Mouse (Mus musculus) stomach, embryonic 16.5 days (tissue): ENCODE measurements around the gene Gm21954. TPM values are rescaled to one million over a fixed set of nuclear protein-coding genes. Genes with fewer than 3 reads are reported as not detected.

Experiments
- ATAC-seq: fragments of 200-750 bp; cut with Nextera tagmentation; 2 replicates; pipeline ENCODE4 v1.8.0; 2017; ENCODE audit warnings: moderate number of reproducible peaks, moderate TSS enrichment; ENCODE audit not compliant: insufficient read depth, low FRiP score
- H3K27ac ChIP-seq: fragments of 300-500 bp; sonication (generic); 2 replicates; pipeline ENCODE4 v1.5.1; 2014; ENCODE audit warnings: low read length
- H3K27me3 ChIP-seq: fragments of 300-500 bp; sonication (generic); 2 replicates; pipeline ENCODE4 v1.6.1; 2014; ENCODE audit warnings: low read length, control low read depth, mixed read lengths; ENCODE audit not compliant: control insufficient read depth, insufficient read depth
- H3K36me3 ChIP-seq: fragments of 300-500 bp; sonication (generic); 2 replicates; pipeline ENCODE4 v1.6.1; 2014; ENCODE audit warnings: low read length; ENCODE audit not compliant: control insufficient read depth, insufficient read depth
- H3K4me1 ChIP-seq: fragments of 300-500 bp; sonication (generic); 2 replicates; pipeline ENCODE4 v1.6.1; 2014; ENCODE audit warnings: low read length, control low read depth, mixed read lengths; ENCODE audit not compliant: control insufficient read depth, insufficient read depth
- H3K4me2 ChIP-seq: fragments of 300-500 bp; sonication (generic); 2 replicates; pipeline ENCODE4 v1.6.1; 2014; ENCODE audit warnings: low read depth, low read length, mixed read lengths
- H3K4me3 ChIP-seq: fragments of 300-500 bp; sonication (generic); replicated peaks from 2 replicates; pipeline ENCODE4 v1.5.1; 2014; ENCODE audit warnings: mild to moderate bottlenecking, low read length
- H3K9ac ChIP-seq: fragments of 300-500 bp; sonication (generic); 2 replicates; pipeline ENCODE4 v1.6.1; 2014; ENCODE audit warnings: low read length
- H3K9me3 ChIP-seq: fragments of 300-500 bp; sonication (generic); replicated peaks from 2 replicates; pipeline ENCODE4 v1.6.1; 2016; ENCODE audit warnings: low read length, control low read depth; ENCODE audit not compliant: control insufficient read depth
- WGBS: fragments of 180-500 bp; shearing (Covaris S2); extraction: QIAGEN DNeasy Blood & Tissue Kit; methylation state at CpG from one replicate; pipeline ENCODE4 v1.1.7; 2014; 5-methylcytosine and 5-hydroxymethylcytosine counted together
- polyA plus RNA-seq: library from polyadenylated mRNA; unstranded; fragments of >200 nt; fragmentation: Nextera tagmentation; extraction: Ambion mirVana; gene quantifications from 2 replicates; pipeline ENCODE4 v1.2.1, GENCODE M21; 2015

The Gm21954 gene
- polyA plus RNA-seq, 1 experiment from 2014 or later = not detected

- H3K4me2 ChIP-seq = no peak overlapping the region
- H3K4me3 ChIP-seq = no peak overlapping the region
- WGBS = 94% methylated on average over 14 of the region's 14 CpGs
- no peak for ATAC-seq
- H3K27ac ChIP-seq = no peak overlapping the region
- no peaks in the 10 kb centered on the region for H3K36me3 ChIP-seq
- no peaks in the 10 kb centered on the region for H3K27me3 ChIP-seq
- H3K9ac ChIP-seq = no peak overlapping the region
- H3K4me1 ChIP-seq = no peaks in the 10 kb centered on the region
- H3K9me3 ChIP-seq = peaks cover 3% of the 10 kb centered on the region; the same call in 1 of the 2 replicates
Observed at GRCm38 (mm10) chr3:55451035-55451434, 21.0 kb downstream of the Gm21954 start.

GRCm38 (mm10) chr3:55449148-55449547 is 22.9 kb downstream of the Gm21954 start:
- Histone ChIP-seq H3K9ac (no peak overlapping the region), H3K9me3 (peaks cover 3% of the 10 kb centered on the region; the same call in 1 of the 2 replicates), H3K36me3 (no peaks in the 10 kb centered on the region), H3K4me2 (no peak overlapping the region), H3K4me1 (no peaks in the 10 kb centered on the region), H3K27me3 (no peaks in the 10 kb centered on the region), H3K27ac (no peak overlapping the region), H3K4me3 (no peak overlapping the region)
- ATAC-seq = no peak
- WGBS = 90% methylated on average over 2 of the region's 2 CpGs

- Histone ChIP-seq H3K36me3 (no peaks in the 10 kb centered on the region), H3K4me2 (no peak overlapping the region), H3K9ac (no peak overlapping the region), H3K9me3 (peaks cover 3% of the 10 kb centered on the region; the same call in 1 of the 2 replicates), H3K27me3 (no peaks in the 10 kb centered on the region), H3K4me1 (no peaks in the 10 kb centered on the region), H3K4me3 (no peak overlapping the region), H3K27ac (no peak overlapping the region)
- ATAC-seq = no peak
- WGBS = 77% methylated on average over 5 of the region's 5 CpGs
Observed at GRCm38 (mm10) chr3:55447486-55448460, 24.2 kb downstream of the Gm21954 start.

GRCm38 (mm10) chr3:55446681-55447080 is 25.3 kb downstream of the Gm21954 start:
- Histone ChIP-seq H3K4me3 (no peak overlapping the region), H3K27me3 (no peaks in the 10 kb centered on the region), H3K36me3 (no peaks in the 10 kb centered on the region), H3K4me2 (no peak overlapping the region), H3K27ac (no peak overlapping the region), H3K9ac (no peak overlapping the region), H3K9me3 (peaks cover 3% of the 10 kb centered on the region; the same call in 1 of the 2 replicates), H3K4me1 (no peaks in the 10 kb centered on the region)
- 87% methylated on average over 7 of the region's 7 CpGs for WGBS
- ATAC-seq = no peak

- WGBS = 85% methylated on average over 2 of the region's 2 CpGs
- ATAC-seq = no peak
- Histone ChIP-seq H3K27ac (no peak overlapping the region), H3K4me2 (no peak overlapping the region), H3K36me3 (no peaks in the 10 kb centered on the region), H3K4me1 (no peaks in the 10 kb centered on the region), H3K9ac (no peak overlapping the region), H3K4me3 (no peak overlapping the region), H3K9me3 (no peaks in the 10 kb centered on the region), H3K27me3 (no peaks in the 10 kb centered on the region)
Observed at GRCm38 (mm10) chr3:55443725-55444124, 28.3 kb downstream of the Gm21954 start.

GRCm38 (mm10) chr3:55443271-55443670 is 28.7 kb downstream of the Gm21954 start:
- no peak overlapping the region for H3K4me2 ChIP-seq
- no peaks in the 10 kb centered on the region for H3K9me3 ChIP-seq
- no peak overlapping the region for H3K27ac ChIP-seq
- WGBS = 81% methylated on average over 8 of the region's 8 CpGs
- no peak overlapping the region for H3K4me3 ChIP-seq
- no peak for ATAC-seq
- no peaks in the 10 kb centered on the region for H3K27me3 ChIP-seq
- H3K9ac ChIP-seq = no peak overlapping the region
- H3K4me1 ChIP-seq = no peaks in the 10 kb centered on the region
- H3K36me3 ChIP-seq = no peaks in the 10 kb centered on the region

- H3K9ac ChIP-seq = no peak overlapping the region
- H3K36me3 ChIP-seq = no peaks in the 10 kb centered on the region
- WGBS = 79% methylated on average over 11 of the region's 11 CpGs
- H3K9me3 ChIP-seq = no peaks in the 10 kb centered on the region
- H3K4me3 ChIP-seq = no peak overlapping the region
- no peaks in the 10 kb centered on the region for H3K4me1 ChIP-seq
- no peaks in the 10 kb centered on the region for H3K27me3 ChIP-seq
- H3K4me2 ChIP-seq = no peak overlapping the region
- H3K27ac ChIP-seq = no peak overlapping the region
- no peak for ATAC-seq
Observed at GRCm38 (mm10) chr3:55442012-55442645, 29.9 kb downstream of the Gm21954 start.

GRCm38 (mm10) chr3:55440342-55440741 is 31.7 kb downstream of the Gm21954 start:
- Histone ChIP-seq H3K4me2 (no peak overlapping the region), H3K9me3 (no peaks in the 10 kb centered on the region), H3K4me1 (no peaks in the 10 kb centered on the region), H3K9ac (no peak overlapping the region), H3K27ac (no peak overlapping the region), H3K4me3 (no peak overlapping the region), H3K27me3 (no peaks in the 10 kb centered on the region), H3K36me3 (no peaks in the 10 kb centered on the region)
- 51% methylated on average over 8 of the region's 8 CpGs for WGBS
- no peak for ATAC-seq

- Histone ChIP-seq H3K4me1 (no peaks in the 10 kb centered on the region), H3K27me3 (no peaks in the 10 kb centered on the region), H3K4me3 (no peak overlapping the region), H3K27ac (no peak overlapping the region), H3K4me2 (no peak overlapping the region), H3K36me3 (no peaks in the 10 kb centered on the region), H3K9me3 (no peaks in the 10 kb centered on the region), H3K9ac (no peak overlapping the region)
- no peak for ATAC-seq
- WGBS = 74% methylated on average over 7 of the region's 7 CpGs
Observed at GRCm38 (mm10) chr3:55438824-55439446, 33.1 kb downstream of the Gm21954 start.
